Mouse (Mus musculus) spleen, postnatal 4 days (tissue): ENCODE data around the gene Bsn.

ENCODE experiments used
- DNase-seq, 2 experiments: peaks; one replicate each; pipeline ENCODE4 v3.0.0; 2022; ENCODE audit warnings: low spot score in 2 of 2

Bsn gene

DNA sequence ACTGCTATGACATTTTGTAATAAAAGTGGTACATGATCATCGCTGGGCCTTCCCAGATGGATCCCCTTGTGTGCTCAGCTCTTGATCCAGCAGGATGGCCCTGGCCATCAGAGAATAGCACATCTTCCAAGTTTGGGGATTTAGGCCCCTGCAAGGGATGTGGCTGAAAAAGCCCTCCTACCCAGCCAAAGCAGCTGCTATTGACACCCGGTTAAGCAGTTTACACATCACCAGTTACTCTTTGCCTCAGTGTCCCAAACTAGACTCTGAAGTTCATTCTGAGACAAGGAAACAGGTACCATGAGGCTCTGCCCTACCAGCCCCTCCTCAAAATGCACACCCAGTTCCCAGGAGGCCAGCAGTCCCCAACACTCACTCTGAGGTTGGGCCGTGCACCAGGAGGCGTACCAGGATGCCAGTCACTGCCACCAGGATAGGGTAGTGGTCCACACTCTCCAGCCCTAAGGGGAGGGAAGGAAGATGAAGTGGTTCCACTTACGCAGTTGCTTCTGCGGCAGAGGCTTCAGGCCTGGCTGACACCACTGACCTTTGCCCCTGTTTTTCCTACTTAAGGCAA, 134.4 kb downstream of the Bsn start:
- DNase-seq = peak in 1 of 2 experiments; percentile 58

DNA sequence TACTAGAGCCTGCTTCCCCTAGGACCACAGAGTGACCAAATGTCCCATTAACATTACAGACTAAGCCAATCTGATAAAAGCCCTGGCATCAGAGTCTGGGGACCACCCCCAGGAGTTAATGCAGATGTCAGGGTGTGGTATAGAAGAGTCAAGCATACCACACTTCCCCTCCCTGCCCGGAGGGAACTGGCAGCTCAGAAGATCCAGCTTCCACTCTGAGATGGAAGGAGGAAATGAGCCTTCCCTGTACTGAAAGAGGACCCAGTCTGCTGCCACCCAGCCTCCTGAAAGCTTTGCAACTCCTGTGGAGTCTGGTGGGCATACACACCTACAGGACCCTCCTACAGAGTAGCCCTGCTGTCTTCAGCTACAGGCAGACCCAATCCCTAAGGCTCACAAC, 135.1 kb downstream of the Bsn start:
- peak in 1 of 2 experiments; percentile 53 for DNase-seq

DNA sequence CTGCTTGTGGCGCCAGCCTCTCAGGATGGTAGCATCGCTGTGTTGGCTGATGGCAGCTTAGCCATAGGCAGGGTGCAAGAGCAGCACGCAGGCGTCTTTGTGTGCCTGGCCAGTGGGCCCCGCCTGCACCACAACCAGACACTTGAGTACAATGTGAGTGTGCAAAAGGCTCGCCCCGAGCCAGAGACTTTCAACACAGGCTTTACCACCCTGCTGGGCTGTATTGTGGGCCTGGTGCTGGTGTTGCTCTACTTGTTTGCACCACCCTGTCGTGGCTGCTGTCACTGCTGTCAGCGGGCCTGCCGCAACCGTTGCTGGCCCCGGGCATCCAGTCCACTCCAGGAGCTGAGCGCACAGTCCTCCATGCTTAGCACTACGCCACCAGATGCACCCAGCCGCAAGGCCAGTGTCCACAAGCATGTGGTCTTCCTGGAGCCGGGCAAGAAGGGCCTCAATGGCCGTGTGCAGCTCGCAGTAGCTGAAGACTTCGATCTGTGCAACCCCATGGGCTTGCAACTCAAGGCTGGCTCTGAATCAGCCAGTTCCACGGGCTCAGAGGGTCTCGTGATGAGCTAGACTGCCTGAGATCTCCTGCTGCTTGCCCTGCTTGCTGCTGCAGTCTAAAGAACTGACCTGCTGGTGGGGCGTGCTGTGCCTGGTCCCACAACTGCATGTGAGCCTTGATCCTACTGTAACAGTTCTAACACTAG, 135.7 kb downstream of the Bsn start:
- peak in 1 of 2 experiments; percentile 62 for DNase-seq

DNA sequence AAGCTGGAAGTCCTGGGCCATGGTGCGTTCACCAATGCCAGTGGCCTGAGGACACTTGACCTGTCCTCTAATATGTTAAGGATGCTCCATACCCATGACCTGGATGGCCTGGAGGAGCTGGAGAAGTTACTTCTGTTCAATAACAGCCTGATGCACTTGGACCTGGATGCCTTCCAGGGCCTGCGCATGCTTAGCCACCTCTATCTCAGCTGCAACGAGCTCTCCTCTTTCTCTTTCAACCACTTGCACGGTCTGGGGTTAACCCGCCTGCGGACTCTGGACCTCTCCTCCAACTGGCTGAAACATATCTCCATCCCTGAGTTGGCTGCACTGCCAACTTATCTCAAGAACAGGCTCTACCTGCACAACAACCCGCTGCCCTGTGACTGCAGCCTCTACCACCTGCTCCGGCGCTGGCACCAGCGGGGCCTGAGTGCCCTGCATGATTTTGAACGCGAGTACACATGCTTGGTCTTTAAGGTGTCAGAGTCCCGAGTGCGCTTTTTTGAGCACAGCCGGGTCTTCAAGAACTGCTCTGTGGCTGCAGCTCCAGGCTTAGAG, 136.4 kb downstream of the Bsn start:
- peak in 1 of 2 experiments; percentile 61 for DNase-seq

DNA sequence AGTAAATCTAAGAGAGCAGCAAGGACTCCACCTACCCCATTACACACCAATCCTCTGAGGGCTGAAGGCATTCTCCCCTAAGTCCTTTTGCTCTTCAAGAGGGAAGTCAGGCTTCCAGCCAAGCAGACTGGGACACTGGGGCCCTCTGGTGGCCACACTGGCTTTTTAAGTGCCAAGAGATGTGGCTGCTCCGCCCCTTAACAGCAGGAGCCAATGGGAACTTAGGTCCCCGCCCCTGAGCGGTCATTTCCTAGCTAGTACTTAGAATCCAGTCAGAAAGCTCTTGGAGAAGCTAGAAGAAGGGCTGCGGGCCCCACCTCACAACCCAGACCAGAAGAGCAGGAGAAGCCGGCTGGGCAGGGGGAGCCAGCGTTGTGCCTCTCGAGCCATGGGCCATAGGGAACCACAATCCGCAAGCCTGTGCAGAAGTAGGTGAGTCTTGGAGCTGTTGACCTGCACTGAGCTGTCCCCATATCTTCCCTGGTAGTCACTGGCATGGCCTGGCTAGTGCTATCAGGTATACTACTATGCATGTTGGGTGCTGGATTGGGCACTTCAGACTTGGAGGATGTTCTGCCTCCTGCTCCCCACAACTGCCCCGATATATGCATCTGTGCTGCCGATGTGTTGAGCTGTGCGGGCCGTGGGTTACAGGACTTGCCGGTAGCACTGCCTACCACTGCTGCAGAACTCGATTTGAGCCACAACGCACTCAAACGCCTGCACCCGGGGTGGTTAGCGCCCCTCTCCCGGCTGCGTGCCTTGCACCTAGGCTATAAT, 137.1 kb downstream of the Bsn start, which contains the start of gene Amigo3:
Gene Amigo3 (plus strand): TSS at position 275 of the 780 bp plus-strand sequence.
- peak; percentile 97 to 99 for DNase-seq

DNA sequence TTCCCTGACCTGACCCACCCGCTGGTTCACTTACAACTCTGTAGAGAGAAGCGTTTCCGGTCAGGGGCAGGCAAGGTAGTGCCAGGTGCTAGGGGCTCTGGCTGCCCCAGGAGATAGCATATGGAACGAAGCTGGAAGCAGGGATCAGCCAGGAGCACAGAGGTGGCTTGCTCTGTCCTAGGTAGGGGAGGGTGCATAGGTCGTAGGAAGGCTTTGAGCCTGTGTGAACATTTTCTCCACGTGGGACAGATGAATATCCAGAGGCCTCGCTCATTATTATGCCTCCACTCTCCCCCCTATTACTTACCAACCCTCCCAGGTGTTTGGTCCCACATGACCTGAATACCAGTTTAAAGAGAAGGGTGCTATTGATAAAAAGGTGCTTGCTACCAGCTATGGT, 137.8 kb downstream of the Bsn start:
- DNase-seq = peak in 1 of 2 experiments; percentile 62

DNA sequence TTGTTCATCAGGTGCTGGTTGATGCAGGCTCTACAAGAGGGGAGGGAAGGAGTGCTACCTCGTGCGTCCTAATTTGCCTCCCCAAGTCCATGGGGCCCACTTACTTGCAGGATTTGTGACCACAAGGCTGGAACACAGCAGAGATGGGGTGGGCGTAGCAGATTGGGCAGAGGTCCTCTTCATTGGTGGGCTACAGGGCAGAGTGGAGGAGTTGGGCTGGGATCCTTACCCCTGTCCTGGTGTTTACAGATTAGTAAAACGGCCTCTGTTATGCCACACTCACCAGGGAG, 138.3 kb downstream of the Bsn start:
- DNase-seq = no peak

DNA sequence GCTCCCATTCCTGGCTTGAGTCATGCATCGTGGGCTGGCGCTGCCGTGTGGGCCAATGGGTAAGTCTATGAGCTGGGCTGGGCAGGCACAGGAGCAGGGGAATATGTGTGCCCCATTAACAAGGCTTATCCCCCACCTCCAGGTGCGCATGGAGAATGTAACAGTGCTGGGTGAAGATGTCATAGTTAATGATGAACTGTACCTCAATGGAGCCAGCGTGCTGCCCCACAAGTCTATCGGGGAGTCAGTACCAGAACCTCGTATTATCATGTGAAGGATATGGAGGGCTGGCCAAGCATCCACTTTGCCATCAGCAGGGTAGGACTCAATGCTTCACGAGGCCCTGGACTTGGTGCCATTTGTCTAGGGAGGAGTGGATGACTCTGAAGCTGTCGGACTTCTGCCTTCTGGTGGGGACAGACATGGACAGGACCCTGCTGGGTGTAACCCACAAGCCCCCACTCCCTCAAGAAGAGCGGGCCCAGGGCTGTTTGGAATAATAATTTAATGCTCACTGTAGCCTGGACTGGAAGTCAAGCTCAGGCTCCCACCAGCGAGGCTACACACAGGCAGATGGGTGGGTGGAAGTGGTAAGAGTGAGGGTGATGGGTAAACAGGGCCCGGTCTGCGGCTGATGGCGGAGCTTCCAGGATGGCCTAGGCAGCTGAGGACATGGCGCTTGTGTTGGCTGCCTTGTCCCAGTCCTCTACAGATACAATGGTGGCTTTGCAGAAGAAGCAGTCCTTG, 138.8 kb downstream of the Bsn start:
- DNase-seq = peak in 1 of 2 experiments; percentile 66

DNA sequence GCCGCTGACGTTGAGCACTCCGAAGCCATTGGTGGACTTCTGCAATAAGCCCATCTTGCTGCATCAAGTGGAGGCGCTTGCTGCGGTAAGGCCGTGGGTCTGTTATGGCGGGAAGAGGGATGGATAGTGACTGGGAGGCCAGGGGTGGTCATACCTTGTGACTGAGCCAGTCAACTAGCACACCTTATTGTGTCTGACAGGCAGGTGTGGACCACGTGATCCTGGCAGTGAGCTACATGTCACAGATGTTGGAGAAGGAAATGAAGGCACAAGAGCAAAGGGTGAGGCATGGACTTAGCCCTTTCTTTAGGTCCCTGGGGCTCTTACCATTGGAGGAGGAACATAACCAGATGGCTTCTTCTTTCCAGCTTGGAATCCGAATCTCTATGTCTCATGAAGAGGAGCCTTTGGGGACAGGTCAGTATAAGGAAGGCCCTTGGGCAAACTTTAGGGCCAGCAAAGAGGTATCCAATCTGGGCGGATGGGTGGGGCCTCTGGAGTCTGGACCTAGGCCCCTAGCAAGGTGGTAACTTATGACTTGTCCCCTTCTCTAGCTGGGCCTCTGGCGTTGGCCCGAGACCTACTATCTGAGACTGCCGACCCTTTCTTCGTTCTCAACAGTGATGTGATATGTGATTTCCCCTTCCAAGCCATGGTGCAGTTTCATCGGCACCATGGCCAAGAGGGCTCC, 140.5 kb downstream of the Bsn start:
- DNase-seq = peak in 1 of 2 experiments; percentile 64

DNA sequence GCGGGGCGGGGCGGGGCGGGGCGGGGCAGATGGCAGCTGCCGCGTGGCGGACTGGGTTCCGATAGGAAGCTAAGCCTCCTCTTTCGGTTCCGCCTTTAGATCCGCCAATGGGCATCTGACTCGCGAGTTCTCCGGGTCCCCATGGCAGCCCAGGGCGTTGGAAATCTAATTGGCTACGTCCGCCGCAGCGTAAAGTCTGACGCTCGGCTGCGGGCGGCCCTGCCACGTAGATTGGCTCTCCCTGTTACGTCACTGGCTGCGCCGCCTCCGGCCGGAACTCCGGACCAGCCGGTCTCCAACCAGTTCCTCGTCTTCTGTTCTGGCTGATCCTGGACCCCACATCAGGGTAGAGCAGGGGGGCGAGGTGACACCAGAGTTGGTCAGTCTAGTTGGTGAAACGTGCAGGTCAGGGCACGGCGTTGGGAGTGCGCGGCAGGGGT, 141.1 kb downstream of the Bsn start, which contains the start of gene Gmppb:
Gene Gmppb (plus strand): TSS at position 227 of the 440 bp plus-strand sequence.
- DNase-seq = peak; percentile 96 to 97

DNA sequence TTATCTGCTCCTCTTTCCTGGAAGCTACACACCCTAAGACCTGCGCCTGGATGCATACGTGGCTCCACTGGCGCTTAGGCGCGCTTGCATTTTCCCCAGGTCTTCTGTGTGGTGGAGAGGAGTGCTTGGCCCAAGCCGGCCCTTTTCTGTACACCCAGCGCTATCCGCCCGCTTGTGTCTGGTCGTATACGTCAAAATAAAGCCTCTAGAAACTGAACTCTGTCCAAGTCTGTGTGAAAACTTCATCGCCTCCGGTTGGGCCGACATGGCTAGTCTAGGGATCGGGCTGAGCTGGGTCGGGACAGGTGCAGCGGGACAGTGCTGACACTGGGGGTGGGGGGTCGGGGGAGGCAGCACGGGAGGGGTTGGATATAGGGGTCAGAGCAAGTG, 141.6 kb downstream of the Bsn start:
- no peak for DNase-seq

DNA sequence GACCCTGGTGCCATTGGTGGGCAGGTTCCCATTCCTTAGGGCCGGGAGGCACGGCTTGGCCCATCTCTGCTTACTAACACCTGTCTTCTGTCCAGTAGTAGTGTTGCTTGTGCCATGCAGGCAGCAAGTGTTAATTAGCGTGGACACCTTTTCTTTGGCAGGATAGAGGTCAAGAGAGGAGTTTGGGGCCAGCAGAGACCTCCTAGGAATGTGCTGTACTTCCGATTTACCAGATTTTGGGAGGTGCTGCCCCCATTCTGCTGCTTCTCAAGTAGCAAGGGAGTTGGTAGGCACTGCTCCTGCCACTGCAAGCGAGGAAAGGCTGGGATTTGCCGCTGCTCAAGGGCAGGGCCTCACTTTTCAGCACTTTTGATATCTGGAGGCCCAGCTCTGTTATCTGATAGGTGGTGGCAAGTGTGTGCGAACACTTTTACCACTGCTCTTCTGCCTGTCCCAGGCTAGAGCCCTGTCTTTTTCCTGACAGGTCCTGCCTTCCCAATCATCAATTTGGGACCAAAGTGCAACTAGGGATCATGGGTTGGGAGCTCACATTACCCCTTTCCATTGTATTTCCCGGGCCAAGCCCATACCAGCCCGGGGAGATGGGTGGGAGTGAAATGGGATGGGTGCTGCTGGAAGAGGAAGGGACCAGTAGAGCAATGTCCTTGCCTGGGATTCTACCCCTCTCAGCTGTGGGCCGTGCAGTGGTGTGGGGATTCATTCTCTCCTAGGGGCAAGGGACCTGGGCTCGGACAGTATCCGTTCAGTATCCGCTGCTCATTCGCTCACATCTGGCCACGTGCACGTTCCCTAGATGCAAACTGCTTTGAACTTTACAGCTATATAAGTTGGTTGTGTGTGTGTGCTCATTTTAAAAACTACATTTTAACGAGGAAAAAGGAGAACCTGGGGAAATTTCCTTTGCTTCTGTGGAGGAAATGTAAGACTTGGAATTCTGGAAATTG, 142.3 kb downstream of the Bsn start:
- DNase-seq = peak in 1 of 2 experiments; percentile 64

DNA sequence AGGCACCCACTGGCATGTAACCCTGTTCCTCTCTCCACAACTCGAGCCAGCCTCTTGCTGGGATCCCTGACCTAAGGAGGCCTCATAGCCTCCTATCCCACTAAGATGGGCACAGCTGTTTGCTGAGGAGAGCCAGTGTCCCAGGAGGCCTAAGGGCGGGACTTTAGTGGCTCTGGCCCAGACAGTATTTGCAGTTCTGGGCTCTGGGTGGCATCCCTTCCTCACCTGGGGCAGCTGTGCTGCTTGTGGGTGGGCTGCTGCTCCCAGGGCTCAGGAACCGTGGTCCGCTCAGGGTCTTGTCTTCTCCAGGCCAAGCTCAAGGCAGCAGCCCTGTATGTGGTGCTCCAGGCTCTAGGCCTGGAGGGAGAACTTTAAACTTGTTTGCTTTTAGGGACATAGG, 143.6 kb downstream of the Bsn start:
- DNase-seq = peak in 1 of 2 experiments; percentile 65
